Mouse (Mus musculus): ENCODE measurements around the gene Ttyh1.

DNA sequence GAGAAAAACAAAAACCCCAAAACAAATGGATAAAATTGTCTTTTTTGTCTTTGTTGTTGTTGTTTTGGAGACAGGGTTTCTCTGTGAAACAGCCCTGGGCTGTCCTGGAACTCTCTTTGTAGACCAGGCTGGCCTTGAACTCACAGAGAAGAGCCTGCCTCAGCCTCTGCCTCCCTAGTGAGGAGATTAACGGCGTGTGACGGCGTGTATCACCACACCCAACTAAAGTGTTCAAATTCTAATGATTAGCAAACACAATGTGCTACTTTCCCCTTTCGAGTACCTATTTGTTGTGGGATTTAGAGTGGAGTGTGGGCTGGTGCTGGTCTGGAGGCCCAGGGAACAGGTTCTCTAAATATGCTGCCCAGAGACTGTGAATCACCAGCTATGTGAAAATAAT is 15.7 kb downstream of the Ttyh1 start:
- TF ChIP-seq CTCF (IDR thresholded peaks at IDR 0.05; ENCODE audit: low read depth, low read length): no peak
- no peak for TF ChIP-seq POLR2A (IDR thresholded peaks at IDR 0.05; ENCODE audit: borderline replicate concordance, low read depth, low read length)
